Mouse (Mus musculus): ENCODE measurements around the gene Tmem238. TPM values are rescaled to one million over a fixed set of nuclear protein-coding genes. Genes with fewer than 3 reads are reported as not detected.

The Tmem238 gene
- polyA plus RNA-seq, 1 experiment from 2014 or later: 4.1 TPM

GRCm38 (mm10) chr7:4779921-4780320 is 9.5 kb downstream of the Tmem238 start:
- Histone ChIP-seq H3K4me3 (replicated peaks; ENCODE audit: low read length) (no peak overlapping the region), H3K36me3 (replicated peaks; ENCODE audit: control insufficient read depth, insufficient read depth) (no peaks in the 10 kb centered on the region), H3K4me2 (replicated peaks) (no peak overlapping the region), H3K9me3 (ENCODE audit: control insufficient read depth, low read length) (no peaks in the 10 kb centered on the region), H3K27me3 (ENCODE audit: control insufficient read depth, insufficient read depth, low read length) (peaks cover 46% of the 10 kb centered on the region), H3K9ac (no peak overlapping the region), H3K27ac (no peak overlapping the region), H3K4me1 (replicated peaks; ENCODE audit: control insufficient read depth, insufficient read depth, low read length) (0 out of 2 replicates have a peak, but pooled peaks cover 5% of the 10 kb centered on the region)
- 62% methylated on average over 5 of the region's 5 CpGs for WGBS
- no peak for ATAC-seq (ENCODE audit: low FRiP score)
- DNase-seq (ENCODE audit: low spot score): no peak

GRCm38 (mm10) chr7:4777851-4778637 is 11.4 kb downstream of the Tmem238 start:
- Histone ChIP-seq H3K4me3 (replicated peaks; ENCODE audit: low read length) (no peak overlapping the region), H3K36me3 (replicated peaks; ENCODE audit: control insufficient read depth, insufficient read depth) (no peaks in the 10 kb centered on the region), H3K27ac (no peak overlapping the region), H3K4me2 (replicated peaks) (no peak overlapping the region), H3K4me1 (replicated peaks; ENCODE audit: control insufficient read depth, insufficient read depth, low read length) (0 out of 2 replicates have a peak, but pooled peaks cover 5% of the 10 kb centered on the region), H3K27me3 (ENCODE audit: control insufficient read depth, insufficient read depth, low read length) (peaks cover 51% of the 10 kb centered on the region), H3K9ac (no peak overlapping the region), H3K9me3 (ENCODE audit: control insufficient read depth, low read length) (no peaks in the 10 kb centered on the region)
- no peak for ATAC-seq (ENCODE audit: low FRiP score)
- 4% methylated on average over 19 of the region's 20 CpGs for WGBS
- DNase-seq (ENCODE audit: low spot score): no peak

GRCm38 (mm10) chr7:4776861-4777830 is 12.3 kb downstream of the Tmem238 start:
- Histone ChIP-seq H3K4me2 (replicated peaks) (peak overlapping the region; percentile 51), H3K4me1 (replicated peaks; ENCODE audit: control insufficient read depth, insufficient read depth, low read length) (0 out of 2 replicates have a peak, but pooled peaks cover 5% of the 10 kb centered on the region), H3K4me3 (replicated peaks; ENCODE audit: low read length) (peak overlapping the region; percentile 34), H3K9me3 (ENCODE audit: control insufficient read depth, low read length) (no peaks in the 10 kb centered on the region), H3K36me3 (replicated peaks; ENCODE audit: control insufficient read depth, insufficient read depth) (no peaks in the 10 kb centered on the region), H3K27ac (no peak overlapping the region), H3K9ac (peak overlapping the region; percentile 22), H3K27me3 (ENCODE audit: control insufficient read depth, insufficient read depth, low read length) (peaks cover 51% of the 10 kb centered on the region)
- DNase-seq (ENCODE audit: low spot score) (peak; percentile 47), ATAC-seq (ENCODE audit: low FRiP score) (peak; percentile 71)
- 1% methylated on average over 35 of the region's 56 CpGs for WGBS

GRCm38 (mm10) chr7:4776131-4776530 is 13.3 kb downstream of the Tmem238 start:
- Histone ChIP-seq H3K4me3 (replicated peaks; ENCODE audit: low read length) (no peak overlapping the region), H3K27me3 (ENCODE audit: control insufficient read depth, insufficient read depth, low read length) (peaks cover 51% of the 10 kb centered on the region), H3K36me3 (replicated peaks; ENCODE audit: control insufficient read depth, insufficient read depth) (no peaks in the 10 kb centered on the region), H3K4me2 (replicated peaks) (no peak overlapping the region), H3K4me1 (replicated peaks; ENCODE audit: control insufficient read depth, insufficient read depth, low read length) (0 out of 2 replicates have a peak, but pooled peaks cover 5% of the 10 kb centered on the region), H3K9ac (no peak overlapping the region), H3K9me3 (ENCODE audit: control insufficient read depth, low read length) (no peaks in the 10 kb centered on the region), H3K27ac (no peak overlapping the region)
- 54% methylated on average over 10 of the region's 10 CpGs for WGBS
- DNase-seq (ENCODE audit: low spot score): no peak
- no peak for ATAC-seq (ENCODE audit: low FRiP score)

GRCm38 (mm10) chr7:4771202-4771601 is 18.3 kb downstream of the Tmem238 start, which contains the start of gene Fam71e2:
TSS of gene Fam71e2 (minus strand) at chr7:4771302.
- DNase-seq (ENCODE audit: low spot score) (no peak), ATAC-seq (ENCODE audit: low FRiP score) (no peak)
- Histone ChIP-seq H3K27me3 (ENCODE audit: control insufficient read depth, insufficient read depth, low read length) (peaks cover 18% of the 10 kb centered on the region), H3K36me3 (replicated peaks; ENCODE audit: control insufficient read depth, insufficient read depth) (no peaks in the 10 kb centered on the region), H3K9ac (no peak within 1 kb of the TSS), H3K4me1 (replicated peaks; ENCODE audit: control insufficient read depth, insufficient read depth, low read length) (no peaks in the 10 kb centered on the region), H3K4me3 (replicated peaks; ENCODE audit: low read length) (no peak within 1 kb of the TSS), H3K27ac (no peak within 1 kb of the TSS), H3K9me3 (ENCODE audit: control insufficient read depth, low read length) (no peaks in the 10 kb centered on the region), H3K4me2 (replicated peaks) (no peak within 1 kb of the TSS)
- 89% methylated on average over 4 of the region's 5 CpGs for WGBS

GRCm38 (mm10) chr7:4764946-4765710 is 24.3 kb downstream of the Tmem238 start:
- Histone ChIP-seq H3K27ac (no peak overlapping the region), H3K9ac (no peak overlapping the region), H3K27me3 (ENCODE audit: control insufficient read depth, insufficient read depth, low read length) (no peaks in the 10 kb centered on the region), H3K36me3 (replicated peaks; ENCODE audit: control insufficient read depth, insufficient read depth) (no peaks in the 10 kb centered on the region), H3K4me1 (replicated peaks; ENCODE audit: control insufficient read depth, insufficient read depth, low read length) (no peaks in the 10 kb centered on the region), H3K4me3 (replicated peaks; ENCODE audit: low read length) (no peak overlapping the region), H3K9me3 (ENCODE audit: control insufficient read depth, low read length) (no peaks in the 10 kb centered on the region), H3K4me2 (replicated peaks) (no peak overlapping the region)
- ATAC-seq (ENCODE audit: low FRiP score): no peak
- whole genome bisulfite sequencing: 19% methylated on average over 4 of the region's 4 CpGs
- DNase-seq (ENCODE audit: low spot score): no peak

- no peak overlapping the region for H3K27ac ChIP-seq
- WGBS: 59% methylated on average over 1 of the region's 1 CpGs
- no peaks in the 10 kb centered on the region for H3K36me3 ChIP-seq (replicated peaks; ENCODE audit: control insufficient read depth, insufficient read depth)
- ATAC-seq (ENCODE audit: low FRiP score): no peak
- no peak for DNase-seq (ENCODE audit: low spot score)
- no peaks in the 10 kb centered on the region for H3K9me3 ChIP-seq (ENCODE audit: control insufficient read depth, low read length)
- no peak overlapping the region for H3K4me2 ChIP-seq (replicated peaks)
- no peak overlapping the region for H3K4me3 ChIP-seq (replicated peaks; ENCODE audit: low read length)
- H3K4me1 ChIP-seq (replicated peaks; ENCODE audit: control insufficient read depth, insufficient read depth, low read length): no peaks in the 10 kb centered on the region
- no peaks in the 10 kb centered on the region for H3K27me3 ChIP-seq (ENCODE audit: control insufficient read depth, insufficient read depth, low read length)
- no peak overlapping the region for H3K9ac ChIP-seq
Observed at GRCm38 (mm10) chr7:4759670-4760069, 29.8 kb downstream of the Tmem238 start.

- ATAC-seq (ENCODE audit: low FRiP score) (peak; percentile 93), DNase-seq (ENCODE audit: low spot score) (peak; percentile 76)
- H3K27me3 ChIP-seq (ENCODE audit: control insufficient read depth, insufficient read depth, low read length): no peaks in the 10 kb centered on the region
- no peaks in the 10 kb centered on the region; the same call in 1 of the 2 replicates for H3K36me3 ChIP-seq (replicated peaks; ENCODE audit: control insufficient read depth, insufficient read depth)
- H3K27ac ChIP-seq: no peak within 1 kb of the TSS
- whole genome bisulfite sequencing: 4% methylated on average over 24 of the region's 24 CpGs
- 0 out of 2 replicates have a peak within 1 kb of the TSS, but pooled peaks have one; percentile 1 for H3K9ac ChIP-seq
- H3K9me3 ChIP-seq (ENCODE audit: control insufficient read depth, low read length): no peaks in the 10 kb centered on the region
- H3K4me1 ChIP-seq (replicated peaks; ENCODE audit: control insufficient read depth, insufficient read depth, low read length): no peaks in the 10 kb centered on the region
- H3K4me2 ChIP-seq (replicated peaks): peak within 1 kb of the TSS; percentile 47
- peak within 1 kb of the TSS; percentile 22 for H3K4me3 ChIP-seq (replicated peaks; ENCODE audit: low read length)
Observed at GRCm38 (mm10) chr7:4752821-4753570, 36.5 kb downstream of the Tmem238 start, which contains the start of gene Cox6b2. TSS of gene Cox6b2 (minus strand) at chr7:4753094.
